Mouse (Mus musculus) embryo, embryonic 11.5 days (tissue): ENCODE measurements around the gene Ctdspl2.
"Not testable (repeated sequence)": the region's sequence is repeated elsewhere in the genome, so short reads cannot be mapped to it uniquely, and the experiment has no call there.

ENCODE experiments used
- DNase-seq: peaks from one replicate; pipeline ENCODE4 v3.0.0-alpha.2; 2012; ENCODE audit warnings: low read depth, low spot score

Ctdspl2 gene

GRCm38 (mm10) chr2:121955765-121956223 is at the start of gene Ctdspl2, which contains the start of gene Mageb3:
Gene Ctdspl2, plus strand, starts transcription at chr2:121956001.
Gene Mageb3, minus strand, starts transcription at chr2:121956092.
- DNase-seq, result peak; percentile 87

- no peak for DNase-seq
Measured at GRCm38 (mm10) chr2:121909975-121910374, 45.8 kb upstream of the Ctdspl2 start.

DNA sequence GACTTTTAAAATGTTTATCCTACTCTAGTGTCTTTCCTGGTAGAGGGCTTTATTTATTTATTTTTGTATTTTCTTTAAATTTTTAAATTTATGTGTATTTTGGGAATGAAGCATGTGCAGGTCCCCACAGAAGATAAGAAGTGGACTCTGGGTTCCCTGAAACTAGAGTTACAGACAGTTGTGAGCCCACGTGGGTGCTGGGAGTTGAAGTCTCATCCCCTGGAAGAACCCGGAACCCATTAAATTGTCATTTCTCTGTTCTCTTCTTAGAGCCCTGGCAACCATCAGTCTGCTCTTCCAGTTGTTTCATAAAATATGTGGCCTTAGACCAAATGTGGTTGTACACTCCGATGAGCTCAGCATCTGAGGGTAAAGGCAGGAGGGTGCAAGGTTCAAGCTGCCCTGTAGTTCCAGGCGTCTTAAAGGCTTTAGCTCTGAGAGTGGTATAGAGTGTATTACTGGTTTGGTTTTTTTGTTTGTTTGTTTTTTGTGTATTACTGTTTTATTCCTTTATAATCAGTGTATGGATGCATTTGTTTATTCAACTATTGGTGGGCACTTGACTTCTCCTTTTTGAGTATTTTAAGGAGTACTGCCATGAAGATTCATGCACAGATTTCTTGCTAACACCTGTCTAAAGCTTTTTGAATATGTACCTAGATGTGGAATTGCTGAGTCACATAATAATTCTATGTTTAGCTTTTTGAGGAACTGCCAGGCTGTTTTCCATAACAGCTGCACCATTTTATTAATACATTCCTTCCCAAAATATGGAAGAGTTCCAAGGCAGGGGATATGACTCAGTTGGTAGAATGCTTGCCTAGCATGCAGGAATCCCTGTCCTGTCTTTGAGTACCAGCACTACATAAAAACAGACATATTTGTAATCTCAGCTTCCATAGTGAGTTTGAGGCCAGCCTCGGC is 39.5 kb upstream of the Ctdspl2 start:
- DNase-seq, result no peak

DNA sequence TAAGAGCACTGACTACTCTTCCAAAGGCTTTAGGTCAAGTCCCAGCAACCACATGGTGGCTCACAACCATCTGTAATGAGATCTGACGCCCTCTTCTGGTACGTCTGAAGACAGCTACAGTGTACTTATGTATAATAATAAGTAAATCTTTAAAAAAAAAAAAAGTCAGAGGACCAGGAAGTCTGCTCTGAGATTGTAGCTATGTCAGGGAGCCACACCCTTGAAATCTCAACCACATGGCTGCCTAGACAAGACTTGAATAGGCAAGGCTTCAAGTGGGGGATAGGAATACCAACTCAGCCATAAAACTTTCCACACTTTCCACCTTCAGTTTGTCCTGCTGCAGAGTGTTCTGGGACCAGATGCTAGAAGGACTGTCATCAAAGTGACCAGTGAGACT is 18.2 kb upstream of the Ctdspl2 start:
- DNase-seq, result not testable (repeated sequence)

- DNase-seq, result no peak
Measured at GRCm38 (mm10) chr2:121943364-121943763, 12.4 kb upstream of the Ctdspl2 start.

GRCm38 (mm10) chr2:121954971-121955656 is 687 bp upstream of the Ctdspl2 start:
- no peak for DNase-seq

- peak; percentile 91 for DNase-seq
Measured at GRCm38 (mm10) chr2:121956224-121957018, 620 bp downstream of the Ctdspl2 start.

GRCm38 (mm10) chr2:121957216-121957792 is 1.5 kb downstream of the Ctdspl2 start:
- DNase-seq, result no peak

- DNase-seq, result no peak
Measured at GRCm38 (mm10) chr2:121995738-121996137, 39.9 kb downstream of the Ctdspl2 start.

GRCm38 (mm10) chr2:122008832-122009231 is 53.0 kb downstream of the Ctdspl2 start:
- no peak for DNase-seq

- DNase-seq, result no peak
Measured at GRCm38 (mm10) chr2:122011441-122011840, 55.6 kb downstream of the Ctdspl2 start.

DNA sequence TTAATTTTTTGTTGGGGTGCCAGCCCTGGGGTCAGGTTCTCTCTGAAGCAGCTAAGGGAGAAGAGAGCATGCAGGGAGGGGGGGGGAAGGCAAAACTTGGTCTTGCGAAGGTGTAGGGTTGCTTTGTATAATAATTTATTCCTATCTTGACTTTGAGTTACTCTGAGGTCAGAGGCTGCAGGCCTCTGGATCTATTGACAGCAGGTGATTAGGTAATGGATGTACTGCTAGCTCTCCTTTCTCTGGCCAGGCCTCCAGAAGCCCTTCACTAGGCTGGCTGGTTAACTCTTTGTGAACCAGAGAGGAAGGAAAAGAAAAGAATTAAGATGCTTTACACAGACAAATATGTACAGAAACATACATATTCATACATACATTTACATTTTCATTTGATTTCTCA is 62.9 kb downstream of the Ctdspl2 start:
- DNase-seq, result no peak

GRCm38 (mm10) chr2:122022284-122022683 is 66.5 kb downstream of the Ctdspl2 start:
- DNase-seq, result no peak

DNA sequence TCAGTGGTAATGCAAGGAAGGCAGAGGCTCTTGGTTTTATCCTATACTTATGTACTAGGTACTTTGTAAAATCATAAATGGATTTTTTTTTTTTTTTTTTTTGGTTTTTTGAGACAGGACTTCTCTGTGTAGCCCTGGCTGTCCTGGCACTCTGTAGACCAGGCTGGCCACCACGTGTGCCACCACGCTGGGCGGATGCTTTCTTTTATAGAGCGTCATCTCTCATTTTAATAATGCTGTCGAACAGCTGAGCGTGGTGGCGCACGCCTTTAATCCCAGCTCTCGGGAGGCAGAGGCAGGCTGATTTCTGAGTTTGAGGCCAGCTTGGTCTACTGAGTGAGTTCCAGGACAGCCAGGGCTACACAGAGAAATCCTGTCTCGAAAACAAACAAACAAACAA is 71.3 kb downstream of the Ctdspl2 start:
- not testable (repeated sequence) for DNase-seq

DNA sequence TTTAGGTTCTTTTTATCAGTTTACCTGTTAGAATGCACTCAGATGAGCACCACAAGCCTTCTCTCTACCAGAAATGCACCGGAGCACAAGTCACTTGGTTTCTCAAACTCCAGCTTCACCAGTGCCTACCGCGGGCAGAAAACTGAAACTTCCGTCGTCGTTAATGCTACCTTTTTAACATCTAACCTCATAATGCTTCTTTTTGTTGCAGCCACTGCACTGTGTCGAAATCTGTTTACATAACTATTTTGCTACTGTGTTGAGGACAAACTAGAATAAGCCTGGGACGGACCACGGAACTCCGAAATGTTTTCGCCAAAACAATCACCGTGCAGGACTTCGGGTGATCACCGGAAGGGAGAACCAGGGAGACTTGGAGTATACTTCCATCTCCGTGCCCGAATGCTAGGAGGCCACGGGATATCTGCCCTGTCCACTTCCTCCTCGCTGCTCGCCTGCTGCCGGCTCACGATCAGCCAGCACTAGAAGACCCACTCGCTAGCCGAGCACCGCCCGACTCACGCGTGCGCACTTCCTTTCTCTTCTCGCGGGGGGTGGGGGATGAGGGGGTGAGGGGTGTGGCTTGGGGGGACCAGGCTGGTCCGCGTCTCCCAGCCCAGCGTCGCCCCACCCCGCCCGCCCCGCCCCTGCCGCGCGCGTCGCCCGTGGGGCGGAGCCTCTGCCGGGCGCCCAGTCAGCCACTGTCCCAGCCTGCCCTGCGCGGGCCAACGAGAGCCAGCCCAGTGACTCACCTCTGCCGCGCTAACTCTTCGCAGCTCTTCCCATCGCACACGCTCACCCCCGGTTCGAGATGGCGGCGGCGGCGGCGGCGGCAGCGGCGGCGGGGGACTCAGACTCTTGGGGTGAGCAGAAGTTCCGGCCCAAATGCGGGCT is 72.3 kb downstream of the Ctdspl2 start, which contains the start of gene Eif3j1:
Gene Eif3j1, plus strand, starts transcription at position 685 of the 894 bp plus-strand sequence.
- peak; percentile 78 for DNase-seq

GRCm38 (mm10) chr2:122028756-122029700 is 73.2 kb downstream of the Ctdspl2 start:
- DNase-seq, result no peak

GRCm38 (mm10) chr2:122031970-122032369 is 76.2 kb downstream of the Ctdspl2 start:
- DNase-seq, result no peak

- DNase-seq, result no peak
Measured at GRCm38 (mm10) chr2:122036064-122036463, 80.3 kb downstream of the Ctdspl2 start.

GRCm38 (mm10) chr2:122043926-122044325 is 88.1 kb downstream of the Ctdspl2 start:
- no peak for DNase-seq
